Mouse (Mus musculus): Measurements from ENCODE around the gene Rhobtb3.
"Not testable (repeated sequence)": the region's sequence is repeated elsewhere in the genome, so short reads cannot be mapped to it uniquely, and the experiment has no call there.

The Rhobtb3 gene

GRCm38 (mm10) chr13:75927951-75928350, 15.8 kb downstream of the Rhobtb3 start:
- no peak for DNase-seq

GRCm38 (mm10) chr13:75914151-75914550, 29.6 kb downstream of the Rhobtb3 start:
- no peak for DNase-seq

GRCm38 (mm10) chr13:75908187-75908586, 35.5 kb downstream of the Rhobtb3 start:
- no peak for DNase-seq

GRCm38 (mm10) chr13:75907133-75907532, 36.6 kb downstream of the Rhobtb3 start:
- DNase-seq, result no peak

GRCm38 (mm10) chr13:75904660-75905059, 39.1 kb downstream of the Rhobtb3 start:
- DNase-seq, result no peak

- not testable (repeated sequence) for DNase-seq
These were observed 42.8 kb downstream of the Rhobtb3 start for GRCm38 (mm10) chr13:75900928-75901327.

GRCm38 (mm10) chr13:75892876-75893275, 50.8 kb downstream of the Rhobtb3 start:
- no peak for DNase-seq

- no peak for DNase-seq
These were observed 51.4 kb downstream of the Rhobtb3 start for GRCm38 (mm10) chr13:75892291-75892690.

- DNase-seq, result no peak
These were observed 51.9 kb downstream of the Rhobtb3 start for GRCm38 (mm10) chr13:75891868-75892267.

GRCm38 (mm10) chr13:75883792-75884191, 59.9 kb downstream of the Rhobtb3 start:
- DNase-seq, result no peak

GRCm38 (mm10) chr13:75880501-75880900, 63.2 kb downstream of the Rhobtb3 start:
- DNase-seq, result no peak

- DNase-seq, result no peak
These were observed 64.0 kb downstream of the Rhobtb3 start for GRCm38 (mm10) chr13:75879756-75880155.

GRCm38 (mm10) chr13:75877907-75878306, 65.8 kb downstream of the Rhobtb3 start:
- DNase-seq, result peak; percentile 43

- DNase-seq, result no peak
These were observed 67.1 kb downstream of the Rhobtb3 start for GRCm38 (mm10) chr13:75876592-75876991.

- DNase-seq, result peak; percentile 36
These were observed 67.5 kb downstream of the Rhobtb3 start for GRCm38 (mm10) chr13:75876188-75876587.

GRCm38 (mm10) chr13:75874608-75875376, 68.9 kb downstream of the Rhobtb3 start:
- DNase-seq, result no peak

- no peak for DNase-seq
These were observed 75.8 kb downstream of the Rhobtb3 start for GRCm38 (mm10) chr13:75867876-75868275.

- no peak for DNase-seq
These were observed 78.1 kb downstream of the Rhobtb3 start for GRCm38 (mm10) chr13:75865486-75866184.

- no peak for DNase-seq
These were observed 84.4 kb downstream of the Rhobtb3 start for GRCm38 (mm10) chr13:75859264-75859844.

- DNase-seq, result no peak
These were observed 90.6 kb downstream of the Rhobtb3 start for GRCm38 (mm10) chr13:75853118-75853517.

GRCm38 (mm10) chr13:75852027-75852426, 91.7 kb downstream of the Rhobtb3 start:
- no peak for DNase-seq

GRCm38 (mm10) chr13:75847027-75847426, 96.7 kb downstream of the Rhobtb3 start:
- DNase-seq, result no peak

- DNase-seq, result no peak
These were observed 98.1 kb downstream of the Rhobtb3 start for GRCm38 (mm10) chr13:75845519-75846166.
